Comparison of ENCODE assay signal across 8 mouse cellular contexts in the genomic region with DNA sequence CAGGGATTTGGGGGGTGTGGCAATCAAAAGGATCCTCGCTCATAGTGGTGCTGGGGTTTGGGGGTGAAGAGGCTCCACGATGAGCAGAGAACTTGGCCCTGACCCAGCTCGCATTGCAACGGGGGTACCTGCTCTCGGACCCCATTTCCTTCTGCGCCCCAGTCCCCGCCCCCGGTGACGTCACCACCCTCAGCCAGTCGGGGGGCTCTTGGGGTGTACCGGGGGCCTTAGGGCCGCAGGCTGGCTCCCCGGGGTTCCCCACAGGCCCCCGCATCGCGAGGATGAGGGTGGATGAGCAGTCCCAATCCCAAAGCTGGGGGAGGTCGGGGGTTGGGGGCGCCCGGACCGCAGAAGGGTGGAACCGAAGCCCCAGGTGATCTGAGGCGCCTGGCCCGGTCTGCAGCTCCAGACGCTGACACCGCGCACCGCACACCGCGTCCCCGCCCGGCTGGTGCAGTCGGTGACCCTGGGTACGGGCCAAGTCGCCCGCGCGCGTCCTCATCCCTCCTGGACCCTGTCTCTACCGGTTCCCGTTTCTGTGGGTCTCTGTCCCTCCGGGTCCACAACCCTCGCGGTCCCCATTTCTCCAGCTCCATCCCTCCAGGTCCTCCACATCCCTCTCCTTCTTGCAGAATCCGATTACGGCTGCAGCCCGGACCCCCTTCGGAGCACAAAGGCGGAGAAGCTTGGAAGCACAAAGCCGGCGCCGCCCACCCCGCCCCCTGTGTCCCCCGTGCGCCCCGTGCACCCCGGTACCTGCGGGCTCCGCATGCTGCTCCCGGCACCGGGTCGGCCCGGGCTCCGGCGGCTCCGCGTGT. TPM values are rescaled to one million over a fixed set of nuclear protein-coding genes. Genes with fewer than 3 reads are reported as not detected.
A peak's percentile ranks its signal among the peaks of the same experiment; 100 is the strongest.
DNase-seq lines count a peak whose midpoint lies in the region; ATAC-seq lines count a peak whose summit lies in the region.

No protein-coding gene starts in this region.

- H3K9me3 ChIP-seq in heart, embryonic 11.5 days (replicated peaks; ENCODE audit: control insufficient read depth, low read length), result no peaks in the 10 kb centered on the region
- no peaks in the 10 kb centered on the region for H3K9me3 ChIP-seq in midbrain, embryonic 14.5 days (ENCODE audit: control insufficient read depth, low read length)

- peak; percentile 16 to 59 for DNase-seq in spleen, postnatal 10 days (ENCODE audit: low spot score in 2 of 2)
- DNase-seq in spleen, postnatal 4 days (ENCODE audit: low spot score in 2 of 2), result no peak
- DNase-seq in cerebellum, adult 18-20 months, result peak; percentile 69 to 80
- DNase-seq in layer of hippocampus, postnatal 36 days, result peak; percentile 66 to 67
- peak; percentile 80 for DNase-seq in midbrain, embryonic 14.5 days
- DNase-seq in thymus, postnatal 0 days (ENCODE audit: low spot score), result peak; percentile 61
- DNase-seq in spleen, postnatal 14 days (ENCODE audit: low spot score in 2 of 2), result no peak

- whole genome bisulfite sequencing in heart, embryonic 11.5 days (ENCODE audit: insufficient replicate concordance), result 1% methylated on average over 65 of the region's 66 CpGs
- WGBS in midbrain, embryonic 14.5 days, result under 1% methylated on average over 66 of the region's 66 CpGs

- ATAC-seq in heart, embryonic 11.5 days (replicated peaks; ENCODE audit: insufficient number of reproducible peaks, low FRiP score, low TSS enrichment), result peak; percentile 15; the same call in 1 of the 2 replicates
- peak; percentile 40 for ATAC-seq in midbrain, embryonic 14.5 days (ENCODE audit: low FRiP score, low TSS enrichment)

- peak overlapping the region; percentile 50 for H3K27ac ChIP-seq in heart, embryonic 11.5 days (ENCODE audit: low read depth, low read length)
- H3K27ac ChIP-seq in midbrain, embryonic 14.5 days (replicated peaks; ENCODE audit: low read depth, low read length), result peak overlapping the region; percentile 99

- H3K4me3 ChIP-seq in heart, embryonic 11.5 days (ENCODE audit: low read depth, low read length), result peak overlapping the region; percentile 75
- H3K4me3 ChIP-seq in midbrain, embryonic 14.5 days (replicated peaks; ENCODE audit: low read depth, low read length), result peak overlapping the region; percentile 92

- peaks cover 35% of the 10 kb centered on the region for H3K4me1 ChIP-seq in heart, embryonic 11.5 days (ENCODE audit: control insufficient read depth, insufficient read depth, low read length)
- peaks cover 24% of the 10 kb centered on the region for H3K4me1 ChIP-seq in midbrain, embryonic 14.5 days (ENCODE audit: control insufficient read depth, insufficient read depth, low read length)

- peak overlapping the region; percentile 88 for H3K9ac ChIP-seq in heart, embryonic 11.5 days (ENCODE audit: low read depth, low read length)
- peak overlapping the region; percentile 99 for H3K9ac ChIP-seq in midbrain, embryonic 14.5 days (replicated peaks; ENCODE audit: low read length)

- H3K4me2 ChIP-seq in heart, embryonic 11.5 days, result peak overlapping the region; percentile 98
- H3K4me2 ChIP-seq in midbrain, embryonic 14.5 days (ENCODE audit: low read length), result peak overlapping the region; percentile 99

- H3K27me3 ChIP-seq in heart, embryonic 11.5 days (ENCODE audit: control insufficient read depth, insufficient read depth, low read length), result peaks cover 46% of the 10 kb centered on the region
- H3K27me3 ChIP-seq in midbrain, embryonic 14.5 days (ENCODE audit: control insufficient read depth, insufficient read depth, low read length), result no peaks in the 10 kb centered on the region

- H3K36me3 ChIP-seq in heart, embryonic 11.5 days (ENCODE audit: control insufficient read depth, insufficient read depth, low read length), result no peaks in the 10 kb centered on the region
- no peaks in the 10 kb centered on the region for H3K36me3 ChIP-seq in midbrain, embryonic 14.5 days (ENCODE audit: control insufficient read depth, insufficient read depth, low read length)

RNA-seq across cellular contexts. Expression of a gene that starts 0.5 kb away (rescaled TPM):
- polyA plus RNA-seq in heart, embryonic 11.5 days (2014; fragmentation: Nextera tagmentation; extraction: Ambion mirVana), result 53.0 and 58.1 TPM in 2 replicates
- 100 to 1,000 TPM; 657 to 686 TPM for total RNA-seq in layer of hippocampus, postnatal 36 days (2021)
- polyA plus RNA-seq in midbrain, embryonic 14.5 days (2014; fragmentation: Nextera tagmentation; extraction: Ambion mirVana), result 304 and 345 TPM in 2 replicates
- 24.2 and 29.9 TPM in 2 replicates for polyA plus RNA-seq in thymus, postnatal 0 days (2015; fragmentation: Nextera tagmentation; extraction: Ambion mirVana)

RNA-seq across cellular contexts. Expression of a gene that starts 36.4 kb away (rescaled TPM):
- polyA plus RNA-seq in heart, embryonic 11.5 days (2014; fragmentation: Nextera tagmentation; extraction: Ambion mirVana), result not detected in 2 replicates
- total RNA-seq in layer of hippocampus, postnatal 36 days (2021), result not detected
- polyA plus RNA-seq in midbrain, embryonic 14.5 days (2014; fragmentation: Nextera tagmentation; extraction: Ambion mirVana), result not detected in 2 replicates
- polyA plus RNA-seq in thymus, postnatal 0 days (2015; fragmentation: Nextera tagmentation; extraction: Ambion mirVana), result not detected in 2 replicates

Comparison
In these comparisons a context has a peak if more than half of its experiments do, and no peak if none do; other contexts are left out.
1. DNase-seq: peak in spleen, postnatal 10 days (2 of 2), cerebellum, adult 18-20 months (2 of 2), layer of hippocampus, postnatal 36 days (2 of 2), midbrain, embryonic 14.5 days (single experiment) and thymus, postnatal 0 days (single experiment); none in spleen, postnatal 4 days (0 of 2) and spleen, postnatal 14 days (0 of 2).